In genomic region chr15:103362333-103362732, GRCm38 (mm10) we compare ENCODE assay signal across 22 mouse cellular contexts. TPM values are rescaled to one million over a fixed set of nuclear protein-coding genes. Genes with fewer than 3 reads are reported as not detected.
A peak's percentile ranks its signal among the peaks of the same experiment; 100 is the strongest.
DNase-seq lines count a peak whose midpoint lies in the region; ATAC-seq lines count a peak whose summit lies in the region.
"Had no signal": no experiment of that assay in that cellular context is flagged by ENCODE, and none has a peak within 500 bp of the region (broad histone marks: within the 10 kb centered on the region; RNA-seq: fewer than 3 reads in every experiment).

No protein-coding gene starts in this region.

- no peaks in the 10 kb centered on the region for H3K27me3 ChIP-seq in heart, embryonic 15.5 days
- H3K27me3 ChIP-seq in liver, embryonic 13.5 days, result peaks cover 15% of the 10 kb centered on the region; the same call in 1 of the 2 replicates
- H3K27me3 ChIP-seq: embryonic facial prominence, embryonic 13.5 days; forebrain, embryonic 15.5 days; kidney, embryonic 15.5 days; limb, embryonic 12.5 days; lung, embryonic 15.5 days had no signal

- H3K36me3 ChIP-seq in heart, embryonic 15.5 days, result 0 out of 2 replicates have a peak, but pooled peaks cover 2% of the 10 kb centered on the region
- H3K36me3 ChIP-seq in liver, embryonic 13.5 days, result peaks cover 12% of the 10 kb centered on the region
- H3K36me3 ChIP-seq: forebrain, embryonic 15.5 days; lung, embryonic 15.5 days; midbrain, embryonic 12.5 days had no signal

- intact Hi-C loops in heart, postnatal 10 days (cut with DNase I), result no loop called here

- H3K9me3 ChIP-seq in heart, embryonic 15.5 days (replicated peaks), result no peaks in the 10 kb centered on the region
- H3K9me3 ChIP-seq in liver, embryonic 13.5 days (replicated peaks), result no peaks in the 10 kb centered on the region
- H3K9me3 ChIP-seq: embryonic facial prominence, embryonic 13.5 days; forebrain, embryonic 15.5 days; kidney, embryonic 15.5 days; limb, embryonic 12.5 days; lung, embryonic 15.5 days; midbrain, embryonic 12.5 days had no signal

- ATAC-seq in heart, embryonic 15.5 days (replicated peaks; ENCODE audit: insufficient number of reproducible peaks, insufficient read depth, low FRiP score, low read depth), result no peak
- ATAC-seq in liver, embryonic 13.5 days (ENCODE audit: low read depth), result peak; percentile 27
- ATAC-seq in granulocyte monocyte progenitor cell, adult 5-6 weeks (replicated peaks; ENCODE audit: poor library complexity, severe bottlenecking), result no peak
- ATAC-seq: forebrain, embryonic 15.5 days; hindbrain, postnatal 0 days; intestine, postnatal 0 days had no signal

- DNase-seq in heart, postnatal 10 days, result no peak
- peak; percentile 65 for DNase-seq in c-Kit-positive CD71-positive TER-119-negative erythroid progenitor cells, embryonic 14.5 days (ENCODE audit: low read depth)
- DNase-seq in liver, embryonic 13.5 days, result peak; percentile 60
- no peak for DNase-seq in adrenal gland, postnatal 25 days
- no peak for DNase-seq in retina, postnatal 1 day
- DNase-seq: adrenal gland, adult 8-10 months; cerebellum, adult 11 months; cerebellum, postnatal 10 days; lung, postnatal 4 days; right cerebral cortex, postnatal 14 days; thymus, postnatal 36 days had no signal

- no peak overlapping the region for H3K4me2 ChIP-seq in heart, embryonic 15.5 days
- peak overlapping the region; percentile 26 for H3K4me2 ChIP-seq in liver, embryonic 13.5 days
- H3K4me2 ChIP-seq: embryonic facial prominence, embryonic 13.5 days; forebrain, embryonic 15.5 days; kidney, embryonic 15.5 days; limb, embryonic 12.5 days; lung, embryonic 15.5 days; midbrain, embryonic 12.5 days had no signal

- no peak overlapping the region for H3K4me3 ChIP-seq in heart, embryonic 15.5 days
- no peak overlapping the region for H3K4me3 ChIP-seq in liver, embryonic 13.5 days (replicated peaks)
- H3K4me3 ChIP-seq: embryonic facial prominence, embryonic 13.5 days; forebrain, embryonic 15.5 days; kidney, embryonic 15.5 days; limb, embryonic 12.5 days; lung, embryonic 15.5 days; midbrain, embryonic 12.5 days had no signal

- WGBS in heart, embryonic 15.5 days, result 59% methylated on average over 6 of the region's 7 CpGs
- WGBS in liver, embryonic 13.5 days (ENCODE audit: insufficient replicate concordance), result 16% methylated on average over 7 of the region's 7 CpGs

- no peak overlapping the region for H3K9ac ChIP-seq in heart, embryonic 15.5 days
- H3K9ac ChIP-seq in liver, embryonic 13.5 days, result no peak overlapping the region
- H3K9ac ChIP-seq: embryonic facial prominence, embryonic 13.5 days; forebrain, embryonic 15.5 days; kidney, embryonic 15.5 days; limb, embryonic 12.5 days; lung, embryonic 15.5 days; midbrain, embryonic 12.5 days had no signal

- H3K4me1 ChIP-seq in heart, embryonic 15.5 days (replicated peaks), result peaks cover 74% of the 10 kb centered on the region
- H3K4me1 ChIP-seq in liver, embryonic 13.5 days (replicated peaks), result peaks cover 91% of the 10 kb centered on the region

- peak overlapping the region; percentile 38 for H3K27ac ChIP-seq in heart, embryonic 15.5 days
- H3K27ac ChIP-seq in liver, embryonic 13.5 days, result peak overlapping the region; percentile 74
- H3K27ac ChIP-seq: embryonic facial prominence, embryonic 13.5 days; forebrain, embryonic 15.5 days; hindbrain, postnatal 0 days; kidney, embryonic 15.5 days; limb, embryonic 12.5 days; lung, embryonic 15.5 days; midbrain, embryonic 12.5 days had no signal

RNA-seq across cellular contexts. Expression of gene Itga5, which starts 4.2 kb away (rescaled TPM):
- 62.4 and 70.8 TPM in 2 replicates for polyA plus RNA-seq in heart, embryonic 15.5 days (2015; fragmentation: Nextera tagmentation; extraction: Ambion mirVana)
- 100 to 1,000 TPM in 1 of 2 experiments, 10 to 100 TPM in 1; 89.4 to 101 TPM for total RNA-seq in heart, postnatal 10 days (2021)
- polyA plus RNA-seq in liver, embryonic 13.5 days (2015; fragmentation: Nextera tagmentation; extraction: Ambion mirVana), result 12.9 and 15.8 TPM in 2 replicates
- 35.5 and 45.9 TPM in 2 replicates for total RNA-seq in adrenal gland, postnatal 25 days (2021)
- total RNA-seq in granulocyte monocyte progenitor cell, adult 5-6 weeks (2014; fragmentation: Nextera tagmentation), result 24.7 and 29.8 TPM in 2 replicates
- 5.0 and 12.7 TPM in 2 replicates for total RNA-seq in granulocyte monocyte progenitor cell, adult 5-6 weeks (2017)

RNA-seq across cellular contexts. Expression of gene Zfp385a, which starts 22.4 kb away (rescaled TPM):
- 5.9 and 10.5 TPM in 2 replicates for polyA plus RNA-seq in heart, embryonic 15.5 days (2015; fragmentation: Nextera tagmentation; extraction: Ambion mirVana)
- 10 to 100 TPM; 24.3 to 26.2 TPM for total RNA-seq in heart, postnatal 10 days (2021)
- polyA plus RNA-seq in liver, embryonic 13.5 days (2015; fragmentation: Nextera tagmentation; extraction: Ambion mirVana), result 4.6 and 5.9 TPM in 2 replicates
- 8.8 and 9.1 TPM in 2 replicates for total RNA-seq in adrenal gland, postnatal 25 days (2021)
- 17.5 and 24.9 TPM in 2 replicates for total RNA-seq in granulocyte monocyte progenitor cell, adult 5-6 weeks (2014; fragmentation: Nextera tagmentation)
- total RNA-seq in granulocyte monocyte progenitor cell, adult 5-6 weeks (2017), result 1.8 and 2.7 TPM in 2 replicates

RNA-seq across cellular contexts. Expression of gene Gpr84, which starts 51.9 kb away (rescaled TPM):
- 0.11 and 0.25 TPM in 2 replicates for polyA plus RNA-seq in heart, embryonic 15.5 days (2015; fragmentation: Nextera tagmentation; extraction: Ambion mirVana)
- not detected for total RNA-seq in heart, postnatal 10 days (2021)
- 0.28 and 0.29 TPM in 2 replicates for polyA plus RNA-seq in liver, embryonic 13.5 days (2015; fragmentation: Nextera tagmentation; extraction: Ambion mirVana)
- not detected in 2 replicates for total RNA-seq in adrenal gland, postnatal 25 days (2021)
- total RNA-seq in granulocyte monocyte progenitor cell, adult 5-6 weeks (2014; fragmentation: Nextera tagmentation), result 0.77 and 1.0 TPM in 2 replicates
- 0.77 and 1.1 TPM in 2 replicates for total RNA-seq in granulocyte monocyte progenitor cell, adult 5-6 weeks (2017)
- total RNA-seq: adrenal gland, adult 8-10 months had no signal
- polyA plus RNA-seq: C2C12; intestine, postnatal 0 days had no signal

Comparison
In these comparisons a context has a peak if more than half of its experiments do, and no peak if none do; other contexts are left out.
1. DNase-seq: peak in c-Kit-positive CD71-positive TER-119-negative erythroid progenitor cells, embryonic 14.5 days (single experiment) and liver, embryonic 13.5 days (single experiment); none in heart, postnatal 10 days (0 of 2), adrenal gland, postnatal 25 days (single experiment) and retina, postnatal 1 day (single experiment).